Mouse (Mus musculus): Measurements from ENCODE around the gene Them5.

Gene Them5

DNA sequence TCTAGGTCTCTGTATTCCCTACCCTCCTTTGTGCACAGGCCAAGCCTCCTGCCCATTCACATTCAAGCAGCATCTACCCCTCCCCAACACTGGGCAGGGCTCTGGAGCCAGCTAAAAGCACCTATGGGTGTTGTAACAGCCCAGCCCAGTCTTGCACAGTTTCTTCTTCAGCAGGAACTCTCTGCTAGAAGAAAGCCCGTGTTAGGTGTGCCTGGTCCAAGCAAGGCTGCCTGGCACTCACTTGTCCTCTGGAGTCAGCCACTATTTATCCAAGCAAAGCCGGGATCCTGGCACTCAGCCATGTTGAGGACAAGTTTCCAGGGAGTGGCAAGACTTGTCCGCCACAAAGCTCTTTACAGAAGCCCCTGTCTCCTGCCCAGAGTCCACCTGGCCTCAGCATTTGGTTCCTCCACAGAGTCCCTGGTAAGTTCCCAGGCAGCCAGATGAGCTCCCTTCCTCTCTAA, at the start of gene Them5:
Gene Them5, plus strand, starts transcription at position 141 of the 464 bp plus-strand sequence.
- DNase-seq (ENCODE audit: extremely low spot score): no peak

DNA sequence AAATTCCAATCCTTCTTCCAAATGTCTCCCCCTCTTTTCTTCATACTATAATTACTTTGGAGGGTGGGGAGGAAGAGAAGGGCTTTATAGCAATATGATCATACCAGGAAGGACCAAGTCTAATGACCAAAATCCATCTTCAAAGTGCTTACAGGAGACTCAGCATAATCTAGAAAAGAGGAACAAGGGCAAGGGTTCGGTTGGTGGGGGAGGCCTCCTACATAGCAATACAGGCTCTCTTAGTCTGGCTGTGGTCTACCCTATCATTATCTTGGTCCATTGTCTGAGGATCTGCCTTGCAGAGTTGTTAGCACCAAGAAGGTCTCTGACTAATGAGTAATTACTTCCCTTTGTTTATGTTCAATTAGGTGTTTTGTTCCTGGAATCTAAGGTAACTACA, 36.4 kb upstream of the Them5 start:
- DNase-seq (ENCODE audit: extremely low spot score): no peak

DNA sequence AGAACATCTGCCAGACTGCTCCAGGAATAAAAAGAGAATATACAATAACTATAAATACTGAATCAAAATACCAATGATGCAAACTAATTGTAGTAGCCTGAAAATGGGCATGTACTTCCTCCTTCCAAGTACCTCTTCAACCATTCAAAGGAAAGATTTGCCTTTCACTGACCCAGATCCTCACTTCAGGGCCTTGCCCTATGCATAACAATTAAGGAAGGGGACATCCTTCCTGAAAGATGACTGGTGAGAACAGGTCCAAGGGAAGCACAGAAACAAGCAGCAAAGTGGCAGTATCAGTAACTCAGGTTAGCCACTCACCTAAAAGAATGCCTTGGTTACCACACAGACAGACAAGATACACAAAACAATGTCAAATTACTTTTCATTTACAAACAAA, 34.9 kb upstream of the Them5 start:
- DNase-seq (ENCODE audit: extremely low spot score): no peak

DNA sequence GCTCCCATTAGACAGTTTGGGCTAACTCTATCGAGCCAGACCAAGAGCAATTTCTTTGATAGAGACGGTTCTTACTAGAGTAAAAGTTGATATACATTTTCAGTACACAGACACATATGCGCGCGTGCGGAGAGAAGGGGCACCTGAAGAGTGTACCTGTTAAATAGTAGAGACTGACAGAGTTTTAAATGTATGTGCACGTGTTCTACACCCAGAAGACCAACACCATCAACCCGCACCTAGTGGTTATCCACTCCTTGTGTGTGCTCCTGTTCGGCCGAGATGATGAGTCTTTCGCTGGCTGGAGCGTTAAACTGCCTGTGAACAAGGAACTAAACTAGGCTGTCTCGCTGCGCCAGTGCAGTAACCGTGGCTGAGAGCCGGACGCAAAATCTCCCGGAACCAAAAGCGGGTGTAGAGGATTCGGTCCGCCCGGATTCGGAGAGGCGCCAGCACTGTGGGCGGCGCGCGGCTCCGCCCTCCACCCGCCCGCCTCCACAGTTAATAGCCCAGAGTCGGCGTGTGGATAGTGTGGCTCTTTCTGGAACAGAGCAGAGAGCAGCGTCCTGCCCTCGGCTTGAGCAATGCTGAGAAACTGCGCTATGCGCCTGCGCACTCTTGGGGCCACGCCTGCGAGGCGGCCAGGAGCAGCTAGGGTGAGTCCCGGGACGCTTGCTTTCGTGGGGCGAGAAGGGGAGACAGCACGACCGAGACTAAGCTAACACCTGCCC, 32.1 kb upstream of the Them5 start, which contains the start of gene Them4:
Gene Them4, plus strand, starts transcription at position 457 of the 731 bp plus-strand sequence.
- DNase-seq (ENCODE audit: extremely low spot score): peak; percentile 91

DNA sequence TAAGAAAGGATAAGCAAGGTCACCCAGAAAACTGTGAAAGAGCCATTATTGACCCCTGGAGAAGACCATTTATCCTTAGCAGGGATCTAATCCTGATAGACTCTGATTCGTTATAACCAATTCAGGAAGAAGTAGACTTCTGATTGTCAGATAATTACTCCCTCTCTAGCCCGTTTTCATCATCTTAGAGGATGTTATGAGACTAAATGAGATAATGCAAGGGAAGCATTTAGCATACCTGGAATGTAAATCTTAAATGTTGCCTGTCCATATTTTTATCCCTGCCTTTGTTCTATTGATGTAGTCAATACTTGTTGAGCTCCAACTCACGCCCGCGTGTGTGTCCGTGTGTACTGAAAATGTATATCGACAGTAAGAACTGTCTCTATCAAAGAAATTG, 31.4 kb upstream of the Them5 start:
- no peak for DNase-seq (ENCODE audit: extremely low spot score)

DNA sequence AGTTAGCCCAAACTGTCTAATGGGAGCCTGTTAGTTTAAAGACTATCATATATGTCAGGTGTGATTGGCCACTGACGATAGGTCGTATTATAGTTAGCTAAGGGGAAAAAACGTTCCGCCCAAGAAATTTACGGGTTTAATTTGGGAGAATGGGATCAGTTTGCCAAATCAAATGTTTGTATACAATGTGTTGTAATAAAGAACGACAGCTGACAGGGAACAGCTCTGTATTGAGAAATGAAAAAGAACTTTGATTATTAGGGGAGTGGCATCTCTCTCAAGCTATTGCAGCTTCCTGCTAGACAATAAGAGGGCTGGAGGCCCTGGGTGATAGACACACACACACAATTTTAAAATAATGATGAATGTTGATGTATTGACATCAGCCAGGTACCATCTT, 31.0 kb upstream of the Them5 start:
- DNase-seq (ENCODE audit: extremely low spot score): no peak

DNA sequence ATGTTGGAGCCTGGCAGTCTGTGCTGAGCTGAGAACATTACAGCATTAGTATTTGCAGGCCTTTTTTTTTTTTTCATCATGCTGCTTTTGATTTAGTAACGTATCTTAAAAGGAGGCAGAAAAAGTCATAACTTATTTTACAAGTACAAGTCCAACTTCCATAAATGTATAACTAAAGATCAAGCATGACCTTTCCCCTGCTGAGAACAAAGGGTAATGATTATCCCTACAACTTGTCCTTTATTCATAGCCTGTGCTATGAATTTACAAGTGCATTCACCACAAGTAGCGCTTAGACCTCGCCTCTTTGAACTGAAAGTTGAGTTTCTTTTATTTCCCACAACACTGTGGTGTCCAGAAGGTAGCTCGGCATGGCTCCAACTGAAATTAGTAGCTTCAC, 30.5 kb upstream of the Them5 start:
- DNase-seq (ENCODE audit: extremely low spot score): no peak

DNA sequence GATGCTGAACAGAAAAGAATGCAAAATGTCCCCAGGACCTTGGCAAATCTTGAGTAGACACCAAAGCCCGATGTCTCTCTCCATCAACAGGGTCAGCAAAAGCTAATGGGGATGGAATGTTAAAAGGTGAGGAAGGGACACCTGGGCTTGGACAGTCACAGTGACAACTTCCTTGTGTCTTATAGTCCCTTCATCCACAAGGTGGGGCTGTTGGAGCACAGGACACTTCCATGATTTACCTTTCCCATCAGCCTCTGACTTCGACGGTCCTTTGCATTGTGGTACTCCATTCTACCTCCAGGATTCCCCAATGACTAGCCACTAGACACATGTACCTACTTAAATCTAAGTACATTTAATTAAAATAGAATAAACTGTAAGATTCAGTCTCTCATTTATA, 13.2 kb upstream of the Them5 start:
- no peak for DNase-seq (ENCODE audit: extremely low spot score)

DNA sequence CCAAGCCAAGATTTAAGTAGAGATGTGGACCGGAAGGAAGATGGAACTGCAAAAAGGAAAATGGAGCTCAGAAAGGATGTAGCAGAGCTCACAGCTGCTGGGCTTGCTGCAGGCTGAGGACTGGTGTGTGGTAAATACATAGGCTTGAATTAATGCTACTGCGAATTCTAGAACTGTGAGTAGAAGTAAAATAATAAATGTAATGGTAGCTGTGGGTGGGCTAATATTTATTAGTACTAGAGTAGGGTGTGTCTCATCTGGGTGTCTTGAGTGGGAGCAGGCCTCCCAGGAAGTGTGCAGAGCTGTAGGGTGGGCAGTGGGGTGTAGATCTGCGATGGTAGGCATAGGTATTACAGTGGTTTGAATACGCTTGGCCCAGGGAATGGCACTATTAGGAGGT, 7.5 kb upstream of the Them5 start:
- DNase-seq (ENCODE audit: extremely low spot score): no peak

DNA sequence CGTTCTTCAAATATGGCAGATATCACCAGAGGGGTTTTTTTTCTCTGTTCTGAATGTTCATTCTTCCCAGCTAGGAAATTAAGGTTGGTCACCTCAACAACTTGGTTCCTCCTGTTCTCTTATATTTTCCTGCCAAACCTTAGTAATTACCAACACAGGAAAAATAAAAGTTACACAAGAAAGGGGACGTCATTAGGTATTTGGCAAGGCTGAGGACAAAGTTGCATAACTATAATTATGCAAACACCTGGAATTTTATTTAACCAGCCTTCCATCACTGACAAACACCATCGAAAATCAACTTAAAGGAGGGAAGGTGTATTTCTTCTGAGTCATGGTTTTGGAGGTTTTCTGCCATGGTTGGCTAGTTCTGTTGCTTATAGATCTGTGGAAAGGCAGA, 3.4 kb upstream of the Them5 start:
- DNase-seq (ENCODE audit: extremely low spot score): no peak

DNA sequence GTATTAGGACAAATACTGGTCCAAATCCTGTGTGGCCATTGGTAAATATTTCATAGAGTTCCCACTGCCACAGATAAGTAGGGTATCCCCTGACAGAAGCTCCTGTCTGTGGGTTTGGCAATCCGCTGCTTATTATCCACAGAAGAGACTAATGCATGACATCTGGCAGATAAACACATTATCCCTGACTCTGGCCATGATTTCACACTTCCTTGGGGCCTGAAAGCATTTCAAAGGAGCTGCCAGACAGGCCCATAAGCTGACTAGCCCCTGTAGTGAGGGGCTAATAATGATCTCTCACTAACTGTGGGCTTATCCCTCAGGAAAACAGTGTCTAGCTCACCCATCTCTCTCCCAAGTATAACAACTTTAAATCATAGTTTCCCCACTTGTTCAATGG, 653 bp downstream of the Them5 start:
- no peak for DNase-seq (ENCODE audit: extremely low spot score)

DNA sequence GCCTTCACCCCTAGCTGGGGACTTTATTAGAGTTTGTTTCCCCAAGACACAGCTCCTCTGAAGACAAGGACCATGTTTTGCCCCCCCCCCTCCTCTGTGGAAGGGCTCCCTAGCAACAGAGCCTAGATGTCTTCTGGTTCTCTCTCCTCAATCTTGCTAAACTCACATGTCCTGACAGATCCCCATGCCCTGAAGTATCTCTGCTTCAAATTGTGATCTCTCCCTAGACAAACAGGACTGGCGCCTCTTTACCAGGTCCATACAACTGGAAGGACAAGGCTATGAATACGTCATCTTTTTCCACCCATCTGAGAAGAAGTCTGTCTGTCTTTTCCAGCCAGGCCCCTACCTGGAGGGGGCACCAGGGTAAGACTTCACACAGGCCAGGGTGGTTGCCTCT, 2.3 kb downstream of the Them5 start:
- DNase-seq (ENCODE audit: extremely low spot score): no peak

DNA sequence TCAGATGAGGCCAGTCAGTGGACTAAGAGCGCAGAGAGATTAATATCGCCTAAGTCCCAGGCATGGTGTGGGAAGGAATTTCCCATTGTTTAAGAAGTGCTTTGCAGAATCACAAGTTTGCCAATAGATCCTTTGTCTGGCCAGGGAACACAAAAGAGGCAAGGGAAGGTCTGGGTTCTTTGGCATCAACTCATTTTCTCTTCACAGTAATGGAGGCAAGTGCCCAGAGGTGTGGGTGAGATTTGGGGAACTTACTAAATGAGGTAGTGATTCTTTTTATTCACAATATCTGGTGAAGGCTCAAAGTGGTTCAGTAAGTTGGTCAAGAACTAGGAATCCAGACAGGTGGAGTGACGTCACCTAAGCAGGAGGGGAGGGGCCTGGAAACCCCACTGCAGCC, 3.0 kb downstream of the Them5 start:
- no peak for DNase-seq (ENCODE audit: extremely low spot score)

DNA sequence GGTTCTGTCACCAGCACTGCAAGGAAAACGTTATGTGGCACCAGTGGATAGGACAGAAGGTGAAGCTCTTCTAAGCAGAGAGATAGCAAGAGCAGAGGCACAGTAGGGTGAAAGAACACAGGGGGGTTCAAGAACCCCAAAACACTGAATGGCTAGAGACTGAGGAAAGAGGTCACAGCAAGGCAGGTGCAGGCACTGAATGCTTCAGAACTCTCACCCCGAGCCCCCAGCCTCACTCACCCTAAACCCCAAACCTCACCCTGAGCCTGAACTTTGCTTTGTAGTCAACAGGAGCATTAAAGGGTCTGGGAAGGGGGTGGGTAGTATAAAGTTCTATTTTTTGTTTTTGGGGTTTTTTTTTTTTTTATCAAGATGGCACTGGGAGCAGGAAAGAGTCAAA, 6.2 kb downstream of the Them5 start:
- DNase-seq (ENCODE audit: extremely low spot score): no peak

DNA sequence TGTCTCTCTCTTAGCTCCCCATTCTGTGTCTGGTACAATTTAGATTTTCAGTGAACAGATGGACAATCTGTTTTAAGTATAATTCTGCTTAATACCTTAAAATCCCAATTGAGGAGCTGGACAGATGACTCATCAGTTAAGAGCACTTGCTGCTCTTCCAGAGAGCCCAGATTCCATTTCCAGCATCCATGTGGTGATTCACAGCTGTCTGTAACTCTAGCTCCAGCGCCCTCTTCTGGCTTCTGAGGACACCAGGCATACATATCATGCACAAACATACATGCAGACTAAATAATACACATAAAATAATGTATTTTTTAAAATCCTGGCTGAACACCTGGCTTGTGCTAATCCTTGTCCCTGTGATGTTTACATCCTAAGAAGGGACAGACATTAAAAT, 18.9 kb downstream of the Them5 start:
- DNase-seq (ENCODE audit: extremely low spot score): no peak

DNA sequence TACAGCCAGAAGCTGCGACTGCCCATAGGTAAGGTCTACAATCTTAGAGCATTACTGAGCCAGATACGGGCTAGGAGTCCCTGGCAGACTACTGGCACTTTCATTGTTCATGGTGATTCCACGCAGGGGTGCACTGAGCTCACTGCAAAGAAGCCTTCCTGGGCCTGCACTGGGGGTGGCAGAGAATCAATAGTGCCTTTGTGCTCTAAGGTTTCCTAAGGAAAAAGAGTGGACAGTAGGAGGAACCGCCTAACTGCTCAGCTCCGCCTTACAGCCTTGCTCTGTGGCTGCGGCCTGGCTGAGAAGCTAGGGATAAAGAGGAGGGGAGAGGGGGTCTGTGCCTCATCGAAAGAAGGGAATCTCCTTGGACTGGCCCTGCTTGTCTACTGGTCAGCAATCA, 20.2 kb downstream of the Them5 start, which contains the start of gene C2cd4d:
Gene C2cd4d, plus strand, starts transcription at position 301 of the 400 bp plus-strand sequence.
- DNase-seq (ENCODE audit: extremely low spot score): peak; percentile 6

DNA sequence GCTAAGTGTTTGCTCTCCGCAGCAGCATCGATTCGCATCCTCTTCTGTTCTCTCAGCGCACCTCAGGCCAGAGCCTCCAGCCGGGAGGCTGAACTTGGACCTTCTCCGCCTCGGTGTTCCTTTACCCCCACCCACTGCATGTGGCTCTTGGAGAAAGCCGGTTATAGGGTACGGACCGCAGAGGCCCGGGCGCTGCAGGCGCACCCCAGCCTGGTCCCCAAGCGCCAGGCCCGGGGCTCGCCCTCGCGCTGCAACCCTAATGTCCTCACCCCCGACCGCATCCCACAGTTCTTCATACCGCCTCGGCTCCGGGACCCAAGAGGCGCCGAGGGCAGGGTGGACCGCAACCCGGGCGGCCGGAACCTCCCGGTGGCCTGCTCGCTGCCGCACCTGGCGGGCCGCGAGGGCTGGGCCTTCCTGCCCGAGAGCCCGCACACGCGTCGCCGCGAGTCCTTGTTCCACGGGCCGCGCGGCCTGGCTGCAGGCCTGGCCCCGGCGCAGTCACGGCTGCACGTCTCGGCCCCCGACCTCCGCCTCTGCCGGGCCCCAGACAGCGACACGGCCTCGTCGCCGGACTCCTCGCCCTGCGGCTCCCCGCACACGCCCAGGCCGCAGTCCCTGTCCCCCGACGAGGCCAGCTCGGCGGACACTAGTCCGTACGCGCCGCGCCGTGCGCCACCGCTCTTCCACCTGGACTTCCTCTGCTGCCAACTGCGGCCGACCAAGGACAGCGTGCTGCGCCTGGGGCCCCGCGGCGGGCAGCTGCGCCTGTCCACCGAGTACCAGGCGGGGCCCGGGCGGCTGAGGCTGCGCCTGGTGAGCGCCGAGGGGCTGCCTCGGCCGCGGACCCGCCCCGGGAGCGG, 21.6 kb downstream of the Them5 start:
- DNase-seq (ENCODE audit: extremely low spot score): peak; percentile 58

DNA sequence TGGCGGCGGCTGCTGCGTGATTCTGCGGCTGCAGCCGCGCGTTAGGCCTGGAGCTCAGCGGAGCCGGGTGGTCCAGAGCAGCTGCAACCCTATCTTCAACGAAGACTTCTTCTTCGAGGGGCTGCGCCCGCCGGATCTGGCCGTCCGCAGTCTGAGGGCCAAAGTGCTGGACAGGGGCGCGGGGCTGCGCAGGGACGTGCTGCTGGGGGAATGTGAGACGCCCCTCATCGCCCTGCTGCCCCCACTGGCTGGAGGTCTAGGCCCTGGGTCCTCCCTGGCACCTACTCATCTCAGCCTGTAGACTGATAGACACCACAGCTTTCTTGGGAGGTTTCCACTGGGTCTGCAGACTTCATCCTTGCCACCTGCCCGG, 22.2 kb downstream of the Them5 start:
- no peak for DNase-seq (ENCODE audit: extremely low spot score)

DNA sequence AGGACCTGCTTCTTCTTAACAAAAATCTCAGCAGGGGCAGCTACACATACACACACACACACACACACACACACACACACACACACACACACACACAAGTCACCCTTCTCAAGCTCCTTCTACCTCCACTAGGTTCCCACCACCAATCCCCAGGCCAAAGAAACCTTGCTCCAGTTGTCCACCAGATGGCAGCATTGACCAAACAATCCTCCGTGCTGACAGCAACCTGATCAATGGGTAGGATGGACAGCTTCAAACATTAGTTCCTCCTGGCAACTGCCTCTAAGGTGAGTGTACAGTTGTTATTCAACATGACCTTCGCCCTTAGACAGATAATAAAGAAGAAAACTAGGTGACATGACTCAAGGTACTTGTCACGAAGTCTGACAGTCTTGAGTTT, 24.9 kb downstream of the Them5 start:
- peak; percentile 82 for DNase-seq (ENCODE audit: extremely low spot score)

DNA sequence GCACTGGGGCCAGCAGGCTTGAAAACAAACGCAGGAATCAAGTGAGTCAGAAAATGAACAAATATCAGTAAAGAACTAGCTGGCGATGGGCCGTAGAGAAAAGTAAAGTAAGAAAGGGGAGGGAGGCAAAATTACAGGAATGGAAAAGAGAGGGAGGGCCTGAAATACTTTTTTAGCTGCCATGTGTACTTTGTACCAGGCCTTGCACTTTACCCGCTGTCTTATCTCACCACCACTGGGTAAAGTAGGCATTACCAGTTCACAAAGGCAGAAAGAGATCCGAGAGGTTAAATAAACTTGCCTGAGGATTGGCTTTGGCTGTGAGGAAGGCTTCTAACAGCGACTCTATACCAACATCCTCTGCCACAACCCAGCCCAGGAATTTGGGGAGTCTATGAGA, 25.6 kb downstream of the Them5 start:
- DNase-seq (ENCODE audit: extremely low spot score): no peak

DNA sequence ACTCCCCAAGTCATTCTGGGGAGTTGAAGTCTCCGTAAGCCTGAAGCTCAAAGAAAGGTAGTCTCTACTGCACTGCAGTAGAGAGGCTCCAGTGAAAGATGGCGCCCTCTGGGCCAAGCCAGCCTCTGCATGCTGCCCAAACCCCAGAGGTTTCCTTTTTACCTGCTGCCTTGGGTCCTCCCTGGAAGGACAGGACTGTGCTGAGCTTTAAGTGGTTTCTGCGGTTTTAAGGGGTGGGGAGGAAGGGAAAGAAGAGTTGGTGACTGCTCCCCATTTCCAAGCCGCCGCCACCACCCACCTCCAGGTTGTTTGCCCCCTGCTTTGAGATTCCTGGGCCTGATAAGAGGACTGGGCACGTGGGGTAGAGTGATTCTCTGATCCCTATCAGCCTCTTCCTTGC, 26.7 kb downstream of the Them5 start:
- no peak for DNase-seq (ENCODE audit: extremely low spot score)

DNA sequence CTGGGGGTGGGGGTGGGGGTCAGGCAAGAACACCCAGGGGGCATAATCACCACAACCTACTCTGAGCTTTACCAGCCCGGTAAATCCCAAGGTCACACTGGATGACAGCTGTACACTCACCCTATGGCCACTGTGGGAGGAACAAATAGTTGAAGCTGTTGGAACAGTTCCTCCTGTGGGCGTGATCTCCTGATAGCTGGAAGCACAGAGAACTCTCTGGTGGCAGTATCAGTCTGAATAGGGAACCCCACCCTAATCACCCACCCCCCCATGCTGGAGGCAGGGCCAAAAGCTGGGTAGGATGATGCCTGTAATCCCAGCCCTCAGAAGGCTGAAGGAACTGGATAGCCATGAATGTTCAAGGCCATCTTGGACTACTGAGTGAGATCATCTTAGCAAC, 27.8 kb downstream of the Them5 start:
- no peak for DNase-seq (ENCODE audit: extremely low spot score)

DNA sequence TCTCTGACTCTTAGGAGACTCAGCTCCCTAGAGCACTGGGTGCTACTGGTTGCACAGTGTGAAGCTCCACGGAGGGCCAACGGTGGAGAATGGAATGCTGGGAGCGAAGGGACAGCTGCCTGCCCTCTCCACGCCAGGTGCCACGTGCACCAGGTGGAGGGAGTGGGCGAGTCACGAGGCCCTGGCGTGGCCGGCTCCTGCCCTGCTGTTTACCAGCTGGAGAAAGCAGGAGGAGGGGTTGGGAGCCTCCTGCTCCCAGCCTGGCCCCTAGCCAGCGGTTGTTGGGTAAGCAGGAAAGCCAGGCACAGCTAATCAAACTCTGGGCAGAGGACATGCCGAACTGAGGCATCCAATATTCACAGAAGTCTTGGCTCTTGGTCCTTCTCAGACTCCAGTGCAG, 29.7 kb downstream of the Them5 start:
- peak; percentile 17 for DNase-seq (ENCODE audit: extremely low spot score)

Measured in embryo, embryonic 9.5 days (tissue).